Mouse (Mus musculus): ENCODE data around the gene Nr1h4.
A peak's percentile ranks its signal among the peaks of the same experiment; 100 is the strongest.

Nr1h4 gene

DNA sequence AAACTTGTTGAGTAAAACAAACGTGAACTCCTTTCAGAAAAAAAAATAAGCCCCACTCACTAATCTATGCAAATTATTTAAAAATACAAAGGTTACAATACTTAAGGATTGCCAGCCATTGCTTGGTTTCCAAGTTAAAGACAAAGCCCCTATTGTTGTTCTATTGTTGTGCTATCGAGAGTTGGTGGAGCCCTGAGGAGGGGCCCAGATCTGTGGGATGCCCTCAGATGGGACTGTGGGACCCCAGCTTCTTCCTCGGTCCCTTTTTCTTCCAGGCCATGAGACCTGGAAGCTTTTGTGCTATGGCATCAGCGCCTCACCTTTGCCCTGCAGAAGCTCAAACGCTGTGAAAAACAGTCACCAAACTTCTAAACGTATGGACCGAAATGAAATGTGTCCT is 51.7 kb downstream of the Nr1h4 start:
- DNase-seq (ENCODE audit: low spot score) = peak; percentile 33

- DNase-seq (ENCODE audit: low spot score) = no peak
Measured at GRCm38 (mm10) chr10:89478766-89479165, 54.6 kb downstream of the Nr1h4 start.

DNA sequence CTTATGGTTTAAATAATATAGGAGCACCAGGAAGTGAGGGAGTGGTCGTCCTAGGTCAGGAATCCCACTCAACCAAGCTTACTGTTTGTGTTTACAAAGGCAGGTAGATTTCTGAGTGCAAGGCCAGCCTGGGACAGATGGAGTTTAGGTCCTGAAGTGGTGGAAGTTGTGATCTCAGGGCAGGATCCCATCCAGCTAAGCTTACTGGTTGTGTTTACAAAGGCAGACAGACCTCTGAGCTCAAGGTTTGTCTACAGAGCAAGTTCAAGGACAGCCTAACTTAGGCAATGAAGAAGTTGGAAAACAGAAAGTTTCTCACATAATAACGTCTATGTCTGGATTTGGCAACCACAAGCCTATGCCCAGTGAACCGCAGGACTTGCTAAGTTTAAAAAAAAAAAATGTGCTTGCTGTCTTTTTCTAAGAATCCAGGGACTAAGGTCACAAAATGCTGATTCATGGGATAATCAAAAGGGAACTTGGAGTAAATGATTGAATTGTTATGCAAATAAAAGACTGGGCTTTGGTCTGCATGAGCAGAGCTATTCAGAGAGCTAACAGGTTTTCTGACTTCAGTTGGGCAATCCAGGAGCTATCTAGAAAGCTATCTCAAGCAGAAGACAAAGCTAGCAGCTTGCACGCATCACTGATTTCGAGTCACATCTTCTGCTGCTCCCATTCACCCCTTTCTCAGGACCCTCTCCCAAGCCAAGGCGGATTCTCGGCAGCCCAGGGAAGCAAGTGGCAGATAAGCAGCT is 62.6 kb downstream of the Nr1h4 start:
- DNase-seq (ENCODE audit: low spot score) = peak; percentile 8

DNA sequence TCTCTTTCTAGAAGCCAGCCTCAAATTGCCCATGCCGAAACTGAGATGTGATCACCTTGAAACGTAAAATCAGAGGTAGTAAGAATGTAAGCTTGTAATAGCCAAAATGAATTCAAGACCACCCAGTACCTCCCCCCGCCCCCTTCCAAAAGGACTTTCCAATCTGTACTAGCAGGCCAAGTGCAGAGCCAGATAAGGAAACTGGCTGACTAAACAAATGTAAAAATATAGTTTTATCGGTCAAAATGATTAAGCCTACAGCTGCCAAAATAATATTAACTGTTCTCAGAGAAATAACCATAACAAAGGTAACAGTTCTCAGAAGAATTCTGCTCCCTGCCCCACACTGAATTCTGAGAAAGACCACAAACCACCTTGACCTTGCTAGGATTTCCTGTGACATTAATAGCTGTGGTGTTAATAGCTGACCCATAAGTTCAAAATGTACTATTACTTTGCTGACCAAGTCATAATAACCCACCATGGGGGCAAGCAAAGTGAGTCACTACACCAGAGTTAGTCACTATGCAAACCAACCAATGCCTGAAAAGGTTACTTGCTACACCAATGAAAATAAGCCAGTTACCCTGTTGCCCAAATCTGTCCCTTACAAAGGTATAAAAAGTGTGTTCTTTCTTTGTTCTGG is 68.5 kb downstream of the Nr1h4 start:
- DNase-seq (ENCODE audit: low spot score) = no peak

DNA sequence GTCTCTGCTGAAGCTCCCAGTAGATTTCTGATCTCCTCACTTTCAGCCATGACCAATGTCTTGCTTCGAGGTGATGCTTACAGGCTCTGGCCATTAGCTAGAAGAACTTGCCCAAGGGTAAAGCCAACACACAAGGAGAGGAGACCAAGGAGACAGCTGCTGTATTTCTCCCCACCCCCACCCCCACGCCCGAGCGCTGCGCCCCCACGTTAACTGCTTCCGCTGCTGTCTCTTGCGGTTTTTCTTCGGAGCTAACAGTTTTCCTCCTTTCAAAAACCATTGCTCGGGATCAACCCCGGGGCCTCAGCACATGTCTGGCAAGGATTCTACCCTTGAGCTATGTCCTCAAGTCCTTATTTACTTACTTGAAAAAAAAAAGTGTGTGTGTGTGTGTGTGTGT is 70.5 kb downstream of the Nr1h4 start:
- no peak for DNase-seq (ENCODE audit: low spot score)

- peak; percentile 97 for DNase-seq (ENCODE audit: low spot score)
Measured at GRCm38 (mm10) chr10:89461856-89462507, 71.4 kb downstream of the Nr1h4 start.

DNA sequence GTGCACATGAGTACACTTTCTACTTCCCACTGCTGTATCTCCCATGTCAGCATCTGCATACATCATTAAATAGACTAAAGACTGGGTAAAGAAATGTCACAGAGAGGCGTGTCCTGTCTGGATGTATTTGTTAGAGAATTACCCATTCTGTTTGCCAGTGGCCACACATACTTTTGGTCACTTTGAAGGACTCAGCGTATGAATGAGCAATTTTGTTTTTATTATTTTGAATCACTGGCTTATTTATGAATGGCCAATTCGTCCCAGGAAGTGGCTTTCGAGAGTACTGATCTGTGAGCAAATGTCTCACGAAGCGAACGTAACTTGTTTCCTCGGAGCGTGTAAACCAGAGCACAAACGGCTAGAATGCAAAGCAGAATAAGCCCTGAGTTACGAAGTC is 72.4 kb downstream of the Nr1h4 start:
- DNase-seq (ENCODE audit: low spot score) = no peak

DNA sequence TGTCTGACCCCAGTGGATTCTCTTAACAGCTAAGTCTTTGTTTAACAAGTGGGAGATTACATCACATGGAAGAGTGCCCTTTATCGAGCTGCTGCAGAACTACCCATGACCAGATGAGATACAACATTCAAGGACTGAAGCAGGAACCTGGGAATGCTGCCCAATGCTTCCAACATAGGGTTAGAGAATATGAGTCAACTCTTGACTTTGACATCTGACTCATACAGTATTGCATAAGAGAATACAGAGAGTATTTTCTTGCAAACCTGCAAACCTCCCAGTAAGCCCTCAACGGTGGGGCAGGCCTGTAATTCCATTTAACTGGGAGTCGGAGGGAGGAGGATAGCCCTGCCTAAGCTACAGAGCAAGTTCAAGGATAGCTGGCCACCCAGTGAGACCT is 74.6 kb downstream of the Nr1h4 start:
- no peak for DNase-seq (ENCODE audit: low spot score)

DNA sequence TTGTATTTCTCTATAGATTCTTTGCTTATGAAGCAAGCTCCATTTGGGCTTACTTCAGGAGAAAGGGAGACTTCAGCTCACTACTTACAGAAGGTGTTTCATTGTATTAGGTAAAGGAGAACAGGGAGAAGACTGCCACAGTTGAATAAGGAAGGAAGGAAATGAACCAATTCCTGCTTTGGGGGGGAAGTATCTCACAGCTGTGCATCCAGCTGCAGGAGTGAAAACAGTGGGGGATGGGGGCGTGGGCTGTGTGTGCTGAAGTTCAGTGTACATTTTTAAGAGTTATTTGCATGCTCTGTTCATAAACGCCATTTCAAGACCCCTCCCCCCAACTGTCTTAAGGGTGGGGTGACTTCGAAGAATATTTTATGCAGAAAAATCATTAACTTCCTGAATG is 79.6 kb downstream of the Nr1h4 start:
- no peak for DNase-seq (ENCODE audit: low spot score)

DNA sequence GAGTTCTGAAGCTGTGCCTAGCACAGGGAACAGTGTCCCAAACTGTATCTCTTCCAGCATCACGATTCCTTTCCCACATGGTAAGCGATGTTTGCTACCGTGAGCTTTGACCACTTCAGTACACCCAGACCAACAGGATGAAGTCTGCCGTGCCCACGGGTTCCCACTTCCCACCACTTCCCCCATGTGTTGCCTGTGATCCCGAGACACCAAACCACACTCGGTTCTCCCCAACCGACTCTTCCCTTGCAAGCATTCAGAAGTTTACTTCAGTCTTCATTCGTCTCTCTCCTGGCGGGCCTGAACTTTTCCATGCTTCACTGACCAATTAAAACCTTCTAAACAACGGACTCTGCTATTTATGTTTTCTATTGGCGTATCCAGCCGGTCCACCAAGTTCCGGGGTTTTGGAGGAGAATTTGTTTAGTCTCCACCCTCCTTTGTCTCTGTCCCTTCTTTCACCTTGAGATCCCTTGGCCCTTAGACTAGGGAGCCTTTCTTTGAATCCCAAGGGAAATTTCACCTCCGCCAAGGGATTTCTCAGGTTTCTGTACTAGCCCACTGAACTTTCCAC is 80.2 kb downstream of the Nr1h4 start:
- no peak for DNase-seq (ENCODE audit: low spot score)

GRCm38 (mm10) chr10:89450411-89450810 is 83.0 kb downstream of the Nr1h4 start:
- DNase-seq (ENCODE audit: low spot score) = no peak

DNA sequence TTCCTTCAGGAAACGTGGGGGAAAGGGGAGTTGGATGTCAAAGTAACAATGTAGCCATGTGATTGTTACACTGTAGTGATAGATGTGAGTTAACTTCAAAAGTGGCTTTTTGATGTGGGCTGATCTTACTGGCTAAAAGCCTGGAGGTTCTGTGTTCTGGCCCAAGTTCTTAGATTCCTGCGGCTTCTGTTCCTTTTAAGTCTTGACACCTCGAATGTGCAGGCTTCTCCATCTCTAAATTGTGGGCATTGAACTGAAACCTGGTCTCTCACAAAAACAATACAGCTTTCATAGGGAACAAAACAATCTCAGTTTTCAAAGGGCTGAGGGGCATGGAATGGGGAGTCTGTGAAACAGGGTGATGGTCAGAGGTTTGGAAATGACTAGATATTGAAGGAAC is 89.0 kb downstream of the Nr1h4 start:
- DNase-seq (ENCODE audit: low spot score) = no peak

GRCm38 (mm10) chr10:89443623-89444151 is 89.7 kb downstream of the Nr1h4 start, which contains the start of gene Gas2l3:
Gene Gas2l3, minus strand, starts transcription at chr10:89443967.
- DNase-seq (ENCODE audit: low spot score) = peak; percentile 94

GRCm38 (mm10) chr10:89443115-89443622 is 90.2 kb downstream of the Nr1h4 start:
- no peak for DNase-seq (ENCODE audit: low spot score)

DNA sequence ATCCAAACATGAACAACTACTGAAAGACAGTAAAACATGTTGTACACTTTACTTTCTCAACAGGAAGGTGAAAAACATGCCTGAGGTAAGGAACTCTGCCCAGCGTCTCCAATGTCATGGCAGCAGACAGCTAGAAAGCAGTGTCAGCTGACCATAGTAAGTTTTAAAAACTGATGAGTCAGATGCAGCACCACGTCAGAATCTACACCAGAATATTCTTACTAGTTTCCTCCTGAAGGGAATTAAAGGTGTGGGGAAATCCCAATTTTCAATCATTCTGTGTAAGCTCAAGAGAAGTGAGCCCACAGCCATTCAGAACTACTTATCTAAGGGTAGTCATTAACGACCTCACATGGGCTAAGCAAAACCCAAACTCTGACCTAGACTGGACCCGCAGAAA is 90.7 kb downstream of the Nr1h4 start:
- peak; percentile 15 for DNase-seq (ENCODE audit: low spot score)

- DNase-seq (ENCODE audit: low spot score) = no peak
Measured at GRCm38 (mm10) chr10:89441961-89442360, 91.4 kb downstream of the Nr1h4 start.

DNA sequence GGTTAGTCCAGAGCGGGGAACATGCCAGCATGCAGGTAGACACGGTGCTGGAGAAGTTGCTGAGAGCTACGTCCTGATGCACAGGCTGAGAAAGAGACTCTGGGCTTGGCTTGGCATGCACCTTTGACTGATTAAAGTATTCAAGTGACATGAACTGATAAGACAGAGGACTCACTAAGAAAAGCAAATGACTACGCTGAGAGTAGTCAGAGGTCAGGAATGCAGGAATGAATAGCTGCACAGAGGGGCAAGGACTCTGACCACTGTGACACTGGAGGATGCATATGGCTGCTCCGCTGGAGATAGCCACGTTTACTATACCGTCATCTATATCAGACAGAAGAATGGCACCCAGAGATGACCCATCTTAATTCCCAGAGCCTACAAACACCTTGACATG is 94.0 kb downstream of the Nr1h4 start:
- no peak for DNase-seq (ENCODE audit: low spot score)

DNA sequence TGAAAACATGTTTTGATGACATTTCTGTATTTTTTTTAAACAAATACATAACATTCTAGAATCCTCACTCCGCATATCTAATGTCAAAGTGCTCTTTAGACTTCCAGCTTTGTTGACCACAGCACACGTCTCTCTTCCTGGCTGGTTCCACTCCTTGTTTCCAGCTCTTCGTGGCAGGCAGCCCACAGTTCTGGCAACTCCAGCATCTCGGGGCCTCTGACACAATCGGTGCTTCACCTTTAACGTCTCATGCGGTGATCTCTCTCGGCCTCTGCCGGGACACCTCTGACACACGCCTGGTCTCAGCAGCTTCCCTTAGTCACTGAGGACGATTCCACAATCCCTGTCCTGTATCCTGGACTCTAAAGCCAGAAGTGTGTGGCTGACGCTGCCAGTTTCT is 95.4 kb downstream of the Nr1h4 start:
- DNase-seq (ENCODE audit: low spot score) = no peak

DNA sequence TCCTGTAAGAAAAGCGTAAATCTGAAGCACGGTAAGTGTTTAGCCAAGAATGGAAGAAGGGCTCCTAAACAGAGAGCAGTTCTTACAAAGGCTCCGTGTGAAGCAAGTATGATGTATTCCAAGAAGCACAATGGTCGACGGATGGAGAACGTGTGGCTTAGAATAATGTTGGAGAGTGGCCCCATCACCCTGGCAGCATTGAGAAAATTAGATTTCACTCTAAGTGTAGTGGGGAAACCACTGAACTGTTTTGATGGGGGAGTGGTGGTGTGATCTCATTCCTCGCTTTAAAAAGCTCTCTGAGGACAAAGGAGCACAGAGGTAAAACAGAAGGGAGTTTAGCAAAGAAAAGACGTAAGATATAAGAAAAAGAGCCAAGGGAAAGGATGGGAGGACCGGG is 95.9 kb downstream of the Nr1h4 start:
- no peak for DNase-seq (ENCODE audit: low spot score)

DNA sequence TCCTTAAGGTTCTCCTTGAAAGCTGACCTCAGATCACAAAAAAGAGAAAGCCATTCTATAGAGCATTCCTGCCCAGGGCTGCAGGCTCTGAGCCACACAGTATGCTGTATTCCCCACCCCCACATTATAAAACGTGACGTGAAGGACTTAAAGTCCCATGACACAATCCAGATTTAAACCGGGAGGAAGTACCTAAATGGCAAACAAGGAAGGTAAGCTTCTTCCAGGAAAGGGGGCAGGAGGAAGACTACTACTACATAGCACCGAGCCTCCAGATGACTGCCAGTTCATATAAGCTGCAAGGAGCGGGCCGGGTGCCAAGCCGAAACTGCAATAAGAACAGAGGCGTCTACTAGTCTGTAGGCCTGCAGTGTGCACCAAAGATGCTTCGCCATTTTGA is 97.5 kb downstream of the Nr1h4 start:
- DNase-seq (ENCODE audit: low spot score) = no peak

GRCm38 (mm10) chr10:89435413-89435812 is 98.0 kb downstream of the Nr1h4 start:
- no peak for DNase-seq (ENCODE audit: low spot score)

- peak; percentile 71 for DNase-seq (ENCODE audit: low spot score)
Measured at GRCm38 (mm10) chr10:89434509-89435210, 98.7 kb downstream of the Nr1h4 start.
